Mouse (Mus musculus) layer of hippocampus, adult 2 months (tissue): ENCODE measurements around the gene Olfr1031. TPM values are rescaled to one million over a fixed set of nuclear protein-coding genes. Genes with fewer than 3 reads are reported as not detected.
"Not testable (repeated sequence)": the region's sequence is repeated elsewhere in the genome, so short reads cannot be mapped to it uniquely, and the experiment has no call there.

Experiments used
- DNase-seq, 2 experiments: peaks; one replicate each; pipeline ENCODE4 v3.0.0; 2022; ENCODE audit warnings: low spot score in 2 of 2
- H3K27ac ChIP-seq: fragments of 200-600 bp; 2 replicates; pipeline ENCODE4 v1.8.1; 2022
- H3K4me3 ChIP-seq: fragments of 200-600 bp; 2 replicates; pipeline ENCODE4 v1.8.1; 2022; ENCODE audit warnings: mild to moderate bottlenecking
- CTCF ChIP-seq: fragments of 200-600 bp; conservative IDR thresholded peaks from 2 replicates; pipeline ENCODE4 v1.8.1; 2022; ENCODE audit warnings: antibody characterized with exemption, mild to moderate bottlenecking, moderate library complexity
- long read RNA-seq, 2 experiments: library from polyadenylated mRNA; stranded (forward); transcript quantifications; one replicate each; pipeline ENCODE4 v2.0.0; 2021; ENCODE audit warnings: borderline mapping rate in 2 of 2
- total RNA-seq, 2 experiments: library from RNA; stranded (reverse); gene quantifications; 2 replicates each; pipeline ENCODE4 v1.2.3; 2021

Gene Olfr1031
- not detected for total RNA-seq
- long read RNA-seq, experiment 1, result 0 reads
- long read RNA-seq, experiment 2, result 0 reads

DNA sequence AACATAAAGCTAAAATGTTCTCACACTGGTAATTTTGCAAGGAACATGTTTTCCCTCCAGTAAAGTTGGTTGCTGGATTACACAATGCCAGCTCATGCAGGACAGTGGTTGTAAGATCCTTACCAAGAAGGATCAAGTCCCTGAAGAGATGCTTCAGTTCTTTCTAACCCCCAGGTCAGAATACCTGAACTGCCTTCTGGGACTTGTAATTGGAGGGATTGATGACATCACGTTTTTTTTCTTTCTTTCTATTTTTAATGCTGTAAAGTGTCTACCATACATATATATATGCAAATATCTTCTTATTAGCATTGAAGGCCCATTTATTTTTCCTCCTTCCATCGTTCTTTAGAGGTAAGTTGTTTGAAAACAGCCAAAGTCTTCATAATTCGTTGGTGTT, at the start of gene Olfr1031:
TSS of gene Olfr1031 (plus strand) at position 301 of the 400 bp plus-strand sequence.
- DNase-seq, result no peak
- H3K4me3 ChIP-seq, result no peak within 1 kb of the TSS
- TF ChIP-seq CTCF, result no peak
- H3K27ac ChIP-seq, result no peak within 1 kb of the TSS

DNA sequence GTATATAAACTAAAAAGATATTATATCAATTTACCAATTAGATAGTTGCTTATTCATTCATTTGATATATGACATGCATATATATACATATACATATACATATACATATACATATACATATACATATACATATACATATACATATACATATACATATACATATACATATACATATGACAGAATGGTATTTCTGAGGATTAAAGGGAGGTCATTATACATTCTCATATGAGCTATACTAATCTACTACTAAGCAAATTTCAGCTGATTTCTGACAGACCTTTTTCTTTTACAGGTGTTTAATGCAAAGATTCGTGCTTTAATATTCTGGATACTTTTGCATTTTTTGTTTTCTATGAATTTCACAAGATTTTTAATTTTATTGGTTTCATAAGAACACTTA, 40.0 kb upstream of the Olfr1031 start, which contains the start of gene Olfr1028:
TSS of gene Olfr1028 (plus strand) at position 301 of the 400 bp plus-strand sequence.
- DNase-seq, result no peak
- no peak for TF ChIP-seq CTCF
- no peak within 1 kb of the TSS for H3K4me3 ChIP-seq
- no peak within 1 kb of the TSS for H3K27ac ChIP-seq

DNA sequence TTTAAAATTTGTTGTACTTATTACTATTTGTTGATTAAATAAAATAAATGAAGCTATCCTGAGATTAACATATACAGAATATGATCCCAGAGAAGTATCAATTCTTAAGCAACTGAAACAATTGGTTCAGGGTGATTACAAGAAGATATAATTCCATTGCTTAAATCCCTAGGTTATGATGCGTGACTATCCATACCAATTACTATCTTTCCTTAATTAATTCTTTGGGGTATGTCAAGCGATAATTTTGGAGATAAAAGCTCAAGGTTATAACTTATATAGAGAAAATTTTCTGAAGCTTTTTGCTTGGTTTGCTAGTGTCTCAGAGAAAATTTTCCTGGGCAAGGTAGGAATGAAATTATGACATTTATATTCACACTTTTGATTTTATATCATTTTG, 16.5 kb upstream of the Olfr1031 start, which contains the start of gene Olfr1029:
TSS of gene Olfr1029 (plus strand) at position 301 of the 400 bp plus-strand sequence.
- DNase-seq, result no peak
- no peak for TF ChIP-seq CTCF
- H3K4me3 ChIP-seq, result no peak within 1 kb of the TSS
- H3K27ac ChIP-seq, result no peak within 1 kb of the TSS

- TF ChIP-seq CTCF, result no peak
- DNase-seq, result no peak
- Histone ChIP-seq H3K4me3 (no peak within 1 kb of the TSS), H3K27ac (no peak within 1 kb of the TSS)
Observed at GRCm38 (mm10) chr2:85978976-85979375, 11.1 kb upstream of the Olfr1031 start, which contains the start of gene Olfr1030. TSS of gene Olfr1030 (plus strand) at chr2:85979276.

- Histone ChIP-seq H3K27ac (no peak within 1 kb of the TSS), H3K4me3 (no peak within 1 kb of the TSS)
- TF ChIP-seq CTCF, result no peak
- no peak for DNase-seq
Observed at GRCm38 (mm10) chr2:86005240-86005639, 15.1 kb downstream of the Olfr1031 start, which contains the start of gene Olfr1032. TSS of gene Olfr1032 (plus strand) at chr2:86005540.

DNA sequence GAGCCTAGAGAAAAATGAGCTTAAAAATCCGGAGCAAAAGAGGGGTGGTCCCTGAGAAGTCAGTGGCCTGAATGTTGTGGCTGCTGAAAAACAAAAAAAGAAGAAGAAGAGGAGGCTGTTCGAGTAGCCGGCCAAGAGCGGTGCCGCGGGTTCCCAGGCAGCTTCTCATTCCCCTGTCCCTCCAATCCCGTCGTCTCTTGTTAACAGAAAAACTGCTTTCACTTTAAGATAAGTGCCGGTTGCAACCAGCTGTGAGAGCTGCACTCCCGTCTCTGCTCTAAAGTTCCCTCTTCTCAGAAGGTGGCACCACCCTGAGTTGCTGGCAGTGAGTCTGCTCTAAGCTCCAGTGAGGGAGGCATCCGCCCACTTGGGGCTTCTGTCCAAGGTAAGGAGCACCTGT, 30.3 kb downstream of the Olfr1031 start, which contains the start of gene Olfr1033:
TSS of gene Olfr1033 (plus strand) at position 228 of the 400 bp plus-strand sequence.
- not testable (repeated sequence) for DNase-seq, H3K27ac ChIP-seq
- H3K4me3 ChIP-seq, result peak within 1 kb of the TSS; percentile 33; the same call in 1 of the 2 replicates

GRCm38 (mm10) chr2:86021518-86021917, 31.4 kb downstream of the Olfr1031 start:
- not testable (repeated sequence) for H3K4me3 ChIP-seq, H3K27ac ChIP-seq, DNase-seq

Other genes with a start within 250 kb of the Olfr1031 start
- gene Olfr1012, start 227.5 kb upstream of the Olfr1031 start, total RNA-seq, result not detected
- gene Olfr1013, start 223.2 kb upstream of the Olfr1031 start, total RNA-seq, result not detected
- gene Olfr1014, start 217.6 kb upstream of the Olfr1031 start, total RNA-seq, result not detected
- not detected for gene Olfr1015, start 208.3 kb upstream of the Olfr1031 start, total RNA-seq
- gene Olfr1016, start 187.8 kb upstream of the Olfr1031 start, total RNA-seq, result not detected
- not detected for gene Olfr1018, start 171.8 kb upstream of the Olfr1031 start, total RNA-seq
- gene Olfr1019, start 144.8 kb upstream of the Olfr1031 start, total RNA-seq, result not detected
- gene Olfr1020, start 143.3 kb upstream of the Olfr1031 start, total RNA-seq, result not detected
- gene Olfr1022, start 121.7 kb upstream of the Olfr1031 start, total RNA-seq, result not detected
- not detected for gene Olfr1023, start 104.7 kb upstream of the Olfr1031 start, total RNA-seq
- gene Olfr1024, start 85.3 kb upstream of the Olfr1031 start, total RNA-seq, result not detected
- not detected for gene Olfr1025-ps1, start 75.1 kb upstream of the Olfr1031 start, total RNA-seq
- gene Olfr1026, start 68.7 kb upstream of the Olfr1031 start, total RNA-seq, result not detected
- gene Olfr1028, start 39.9 kb upstream of the Olfr1031 start, total RNA-seq, result under 1 TPM in 1 of 2 experiments, not detected in 1; 0.10 TPM
- gene Olfr1029, start 16.4 kb upstream of the Olfr1031 start, total RNA-seq, result not detected
- gene Olfr1030, start 11.0 kb upstream of the Olfr1031 start, total RNA-seq, result not detected
- not detected for gene Olfr1032, start 15.2 kb downstream of the Olfr1031 start, total RNA-seq
- gene Olfr1033, start 30.3 kb downstream of the Olfr1031 start, total RNA-seq, result not detected
- gene Olfr1034, start 55.6 kb downstream of the Olfr1031 start, total RNA-seq, result not detected
- gene Olfr1036, start 83.7 kb downstream of the Olfr1031 start, total RNA-seq, result not detected
- gene Olfr1037, start 97.1 kb downstream of the Olfr1031 start, total RNA-seq, result not detected
- gene Olfr1039, start 145.6 kb downstream of the Olfr1031 start, total RNA-seq, result not detected
- gene Olfr1040, start 156.4 kb downstream of the Olfr1031 start, total RNA-seq, result not detected
- gene Olfr1042, start 171.5 kb downstream of the Olfr1031 start, total RNA-seq, result not detected
- not detected for gene Olfr1043, start 177.2 kb downstream of the Olfr1031 start, total RNA-seq
- gene Olfr1044, start 187.5 kb downstream of the Olfr1031 start, total RNA-seq, result not detected
- gene Olfr52, start 195.4 kb downstream of the Olfr1031 start, total RNA-seq, result not detected
- not detected for gene Olfr1045, start 212.7 kb downstream of the Olfr1031 start, total RNA-seq
- not detected for gene Olfr1046, start 229.0 kb downstream of the Olfr1031 start, total RNA-seq
- gene Olfr1047, start 241.1 kb downstream of the Olfr1031 start, total RNA-seq, result not detected
- gene Olfr1048, start 250.0 kb downstream of the Olfr1031 start, total RNA-seq, result not detected